Mouse (Mus musculus) testis, adult 2 months (tissue): Measurements from ENCODE around the gene Rnf121.

Experiments used
- CTCF ChIP-seq: fragments of 200-500 bp; IDR thresholded peaks from 2 replicates; pipeline ENCODE4 v1.5.1; 2012; ENCODE audit warnings: low read depth, mild to moderate bottlenecking, inconsistent platforms, low read length, moderate library complexity; ENCODE audit not compliant: control insufficient read depth, insufficient read depth, insufficient replicate concordance
- POLR2A ChIP-seq: fragments of 200-500 bp; IDR thresholded peaks from 2 replicates; pipeline ENCODE4 v1.6.1; 2012; ENCODE audit warnings: low read depth, mild to moderate bottlenecking, inconsistent platforms, low read length, moderate library complexity; ENCODE audit not compliant: control insufficient read depth

DNA sequence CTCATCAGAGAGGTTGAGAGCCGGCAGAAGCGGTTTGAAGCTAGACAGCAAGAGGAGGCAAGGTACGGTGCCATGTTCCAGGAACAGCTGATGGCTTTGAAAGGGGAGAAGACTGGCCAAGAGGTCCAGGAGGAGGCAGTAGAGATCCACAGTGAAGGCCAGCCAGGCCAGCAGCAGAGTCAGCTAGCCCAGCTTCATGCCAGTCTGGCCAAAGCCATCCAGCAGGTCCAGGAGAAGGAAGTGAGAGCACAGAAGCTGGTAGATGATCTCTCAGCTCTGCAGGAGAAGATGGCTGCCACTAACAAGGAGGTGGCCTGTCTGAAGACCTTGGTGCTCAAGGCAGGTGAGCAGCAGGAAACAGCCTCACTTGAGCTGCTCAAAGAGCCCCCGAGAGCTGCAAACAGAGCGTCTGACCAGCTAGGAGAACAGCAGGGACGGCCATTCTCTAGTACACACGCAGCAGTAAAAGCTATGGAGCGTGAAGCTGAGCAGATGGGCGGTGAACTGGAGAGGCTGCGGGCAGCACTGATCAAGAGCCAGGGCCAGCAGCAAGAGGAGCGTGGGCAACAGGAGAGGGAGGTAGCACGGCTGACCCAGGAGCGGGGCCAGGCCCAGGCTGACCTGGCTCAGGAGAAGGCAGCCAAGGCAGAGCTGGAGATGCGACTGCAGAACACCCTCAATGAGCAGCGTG lies 65.7 kb downstream of the Rnf121 start:
- TF ChIP-seq CTCF (no peak), POLR2A (no peak)
